Mouse (Mus musculus) hindbrain, embryonic 16.5 days (tissue): ENCODE data around the gene Eif3f. TPM values are rescaled to one million over a fixed set of nuclear protein-coding genes. Genes with fewer than 3 reads are reported as not detected.

ENCODE experiments used
- ATAC-seq: fragments of 200-750 bp; cut with Nextera tagmentation; 2 replicates; pipeline ENCODE4 v1.8.0; 2017; ENCODE audit warnings: moderate TSS enrichment, moderate library complexity
- H3K27ac ChIP-seq: fragments of 300-500 bp; sonication (generic); 2 replicates; pipeline ENCODE4 v1.5.1; 2014; ENCODE audit warnings: low read depth, mild to moderate bottlenecking, control low read depth, low read length, moderate library complexity
- H3K27me3 ChIP-seq: fragments of 300-500 bp; sonication (generic); replicated peaks from 2 replicates; pipeline ENCODE4 v1.6.1; 2014; ENCODE audit warnings: low read length; ENCODE audit not compliant: control insufficient read depth, insufficient read depth
- H3K36me3 ChIP-seq: fragments of 300-500 bp; sonication (generic); 2 replicates; pipeline ENCODE4 v1.6.1; 2014; ENCODE audit warnings: mild to moderate bottlenecking, low read length, moderate library complexity, mixed read lengths; ENCODE audit not compliant: control insufficient read depth, insufficient read depth
- H3K4me1 ChIP-seq: fragments of 300-500 bp; sonication (generic); 2 replicates; pipeline ENCODE4 v1.6.1; 2014; ENCODE audit warnings: low read depth, low read length; ENCODE audit not compliant: control insufficient read depth, insufficient read depth
- H3K4me2 ChIP-seq: fragments of 300-500 bp; sonication (generic); 2 replicates; pipeline ENCODE4 v1.6.1; 2014; ENCODE audit warnings: mild to moderate bottlenecking, low read length, control low read depth, moderate library complexity
- H3K4me3 ChIP-seq: fragments of 300-500 bp; sonication (generic); 2 replicates; pipeline ENCODE4 v1.5.1; 2014; ENCODE audit warnings: mild to moderate bottlenecking, low read length, control low read depth, moderate library complexity
- H3K9ac ChIP-seq: fragments of 300-500 bp; sonication (generic); 2 replicates; pipeline ENCODE4 v1.6.1; 2014; ENCODE audit warnings: low read depth, mild to moderate bottlenecking, control low read depth, low read length, moderate library complexity
- H3K9me3 ChIP-seq: fragments of 300-500 bp; sonication (generic); 2 replicates; pipeline ENCODE4 v1.6.1; 2014; ENCODE audit warnings: mild to moderate bottlenecking, low read length, moderate library complexity; ENCODE audit not compliant: control insufficient read depth
- WGBS: fragments of 180-500 bp; shearing (Covaris S2); extraction: QIAGEN DNeasy Blood & Tissue Kit; methylation state at CpG from one replicate; pipeline ENCODE4 v1.1.7; 2014; 5-methylcytosine and 5-hydroxymethylcytosine counted together
- polyA plus RNA-seq: library from polyadenylated mRNA; unstranded; fragments of >200 nt; fragmentation: Nextera tagmentation; extraction: Ambion mirVana; gene quantifications from 2 replicates; pipeline ENCODE4 v1.2.1, GENCODE M21; 2015

The Eif3f gene
- polyA plus RNA-seq, 1 experiment from 2014 or later, result 70.9 TPM

- H3K9ac ChIP-seq, result no peak overlapping the region
- H3K4me2 ChIP-seq, result no peak overlapping the region
- ATAC-seq, result no peak
- H3K27ac ChIP-seq, result no peak overlapping the region
- H3K4me3 ChIP-seq, result no peak overlapping the region
- H3K27me3 ChIP-seq, result no peaks in the 10 kb centered on the region
- no peaks in the 10 kb centered on the region for H3K36me3 ChIP-seq
- H3K4me1 ChIP-seq, result peaks cover 11% of the 10 kb centered on the region
- H3K9me3 ChIP-seq, result no peaks in the 10 kb centered on the region
- 60% methylated on average over 4 of the region's 4 CpGs for WGBS
Observed at GRCm38 (mm10) chr7:108954185-108954584, 20.0 kb downstream of the Eif3f start.

DNA sequence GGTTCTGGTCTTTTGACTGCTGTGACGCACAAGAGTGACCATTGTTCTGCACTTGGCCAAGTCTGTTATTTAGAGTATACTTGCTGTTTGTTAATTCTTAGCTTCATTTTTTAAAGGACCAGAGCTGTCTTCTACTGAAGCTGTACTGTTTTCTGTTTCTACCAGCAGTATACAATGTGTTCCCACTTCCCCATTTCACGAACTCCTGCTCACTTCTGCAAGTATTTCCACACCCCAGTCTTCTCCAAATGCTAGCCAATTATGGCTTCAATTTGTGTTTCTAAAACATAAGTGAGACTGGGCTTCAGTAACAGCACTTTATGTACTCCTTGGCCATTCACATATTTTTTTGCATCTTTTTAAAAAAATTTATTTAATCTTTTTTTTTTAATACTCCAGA, 23.5 kb downstream of the Eif3f start:
- Histone ChIP-seq H3K9me3 (no peaks in the 10 kb centered on the region), H3K4me2 (no peak overlapping the region), H3K27me3 (no peaks in the 10 kb centered on the region), H3K4me1 (no peaks in the 10 kb centered on the region), H3K9ac (no peak overlapping the region), H3K4me3 (no peak overlapping the region), H3K36me3 (no peaks in the 10 kb centered on the region), H3K27ac (no peak overlapping the region)
- ATAC-seq, result no peak
- 64% methylated on average over 2 of the region's 2 CpGs for WGBS

GRCm38 (mm10) chr7:108965968-108966367, 31.8 kb downstream of the Eif3f start:
- no peaks in the 10 kb centered on the region for H3K9me3 ChIP-seq
- H3K36me3 ChIP-seq, result no peaks in the 10 kb centered on the region
- no peak overlapping the region for H3K4me2 ChIP-seq
- no peaks in the 10 kb centered on the region for H3K27me3 ChIP-seq
- 51% methylated on average over 2 of the region's 2 CpGs for WGBS
- H3K4me3 ChIP-seq, result no peak overlapping the region
- ATAC-seq, result no peak
- H3K27ac ChIP-seq, result no peak overlapping the region
- H3K9ac ChIP-seq, result no peak overlapping the region
- H3K4me1 ChIP-seq, result no peaks in the 10 kb centered on the region

- H3K4me3 ChIP-seq, result no peak overlapping the region
- H3K9ac ChIP-seq, result no peak overlapping the region
- no peaks in the 10 kb centered on the region for H3K9me3 ChIP-seq
- H3K27me3 ChIP-seq, result no peaks in the 10 kb centered on the region
- 28% methylated on average over 7 of the region's 7 CpGs for WGBS
- ATAC-seq, result peak; percentile 78
- no peak overlapping the region for H3K4me2 ChIP-seq
- no peak overlapping the region for H3K27ac ChIP-seq
- H3K36me3 ChIP-seq, result no peaks in the 10 kb centered on the region
- H3K4me1 ChIP-seq, result peaks cover 1% of the 10 kb centered on the region
Observed at GRCm38 (mm10) chr7:108966742-108967362, 32.6 kb downstream of the Eif3f start.

GRCm38 (mm10) chr7:108968201-108968600, 34.0 kb downstream of the Eif3f start:
- Histone ChIP-seq H3K4me2 (no peak overlapping the region), H3K4me1 (peaks cover 13% of the 10 kb centered on the region), H3K9ac (no peak overlapping the region), H3K27me3 (no peaks in the 10 kb centered on the region), H3K27ac (no peak overlapping the region), H3K9me3 (no peaks in the 10 kb centered on the region), H3K36me3 (no peaks in the 10 kb centered on the region), H3K4me3 (no peak overlapping the region)
- WGBS, result 38% methylated on average over 6 of the region's 6 CpGs
- no peak for ATAC-seq

DNA sequence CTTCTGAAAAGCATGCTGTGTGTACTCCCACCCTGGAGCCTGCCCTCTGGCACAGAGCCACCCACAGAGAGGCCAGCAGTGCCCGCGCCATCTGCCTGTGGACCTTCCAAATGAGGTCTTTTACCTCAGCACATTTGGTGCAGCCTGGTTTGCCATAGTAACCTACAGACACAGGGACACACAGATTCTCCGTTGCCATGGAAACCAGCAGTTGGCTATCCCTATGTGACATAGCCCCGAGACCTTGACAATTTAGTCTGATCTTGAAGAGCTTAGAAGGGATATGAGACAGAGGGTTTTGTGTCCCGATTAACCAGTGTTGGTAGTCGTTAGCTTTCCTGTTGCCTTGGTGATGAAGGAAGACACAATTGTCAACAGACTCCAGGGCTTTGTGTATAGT, 38.1 kb downstream of the Eif3f start:
- ATAC-seq, result peak; percentile 85
- Histone ChIP-seq H3K9ac (no peak overlapping the region), H3K4me1 (peaks cover 13% of the 10 kb centered on the region), H3K36me3 (no peaks in the 10 kb centered on the region), H3K4me2 (no peak overlapping the region; the same call in 1 of the 2 replicates), H3K27ac (peak overlapping the region; percentile 55), H3K4me3 (no peak overlapping the region), H3K9me3 (no peaks in the 10 kb centered on the region), H3K27me3 (no peaks in the 10 kb centered on the region)
- WGBS, result 18% methylated on average over 6 of the region's 6 CpGs

GRCm38 (mm10) chr7:108985934-108986708, 51.9 kb downstream of the Eif3f start:
- no peaks in the 10 kb centered on the region for H3K27me3 ChIP-seq

DNA sequence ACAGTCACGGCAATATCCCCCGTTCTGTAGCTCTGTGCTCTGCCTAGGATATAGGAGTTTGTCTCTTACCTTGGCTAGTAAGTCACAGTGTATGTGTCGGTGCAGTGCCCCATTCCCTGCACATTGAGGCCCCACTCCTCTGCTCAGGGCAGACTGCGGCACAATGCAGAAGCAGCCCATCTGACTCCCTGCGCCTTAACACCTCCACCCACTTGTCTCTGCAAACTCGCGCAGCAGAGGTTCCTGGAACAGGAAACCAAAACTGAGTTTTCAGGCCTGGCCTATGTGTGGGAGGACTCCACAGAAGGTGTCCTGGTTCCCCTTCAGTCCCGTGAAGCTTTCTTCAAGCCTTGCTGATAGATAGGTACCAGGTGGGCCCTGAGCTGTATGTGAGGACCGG, 57.0 kb downstream of the Eif3f start:
- Histone ChIP-seq H3K9me3 (no peaks in the 10 kb centered on the region), H3K9ac (no peak overlapping the region), H3K4me3 (no peak overlapping the region), H3K4me2 (no peak overlapping the region), H3K36me3 (no peaks in the 10 kb centered on the region), H3K27ac (no peak overlapping the region), H3K27me3 (no peaks in the 10 kb centered on the region), H3K4me1 (no peaks in the 10 kb centered on the region)
- ATAC-seq, result no peak
- 95% methylated on average over 9 of the region's 9 CpGs for WGBS

More at GRCm38 (mm10) chr7:108985934-108986708, 51.9 kb downstream of the Eif3f start:
- ATAC-seq, result no peak
- 90% methylated on average over 2 of the region's 3 CpGs for WGBS
- no peak overlapping the region for H3K4me3 ChIP-seq
- no peaks in the 10 kb centered on the region for H3K4me1 ChIP-seq
- no peaks in the 10 kb centered on the region for H3K9me3 ChIP-seq
- no peak overlapping the region for H3K27ac ChIP-seq
- H3K36me3 ChIP-seq, result no peaks in the 10 kb centered on the region
- no peak overlapping the region for H3K4me2 ChIP-seq
- no peak overlapping the region for H3K9ac ChIP-seq
